Mouse (Mus musculus): ENCODE measurements around the gene Rgs7. TPM values are rescaled to one million over a fixed set of nuclear protein-coding genes. Genes with fewer than 3 reads are reported as not detected.

The Rgs7 gene
- polyA plus RNA-seq, 1 experiment from 2014 or later = 0.27 TPM

- ChIA-PET CTCF (no interaction called here), POLR2A (no interaction called here)
- DNase-seq (ENCODE audit: low read depth, low spot score) (no peak), ATAC-seq (no peak)
- in situ Hi-C loops (cut with MboI; ENCODE audit: low pct_unique_long_range_greater_than_20kb) = no loop called here
- no peak for TF ChIP-seq CTCF (IDR thresholded peaks at IDR 0.05)
- H3K27me3 ChIP-seq = peaks cover 4% of the 10 kb centered on the region
Measured at GRCm38 (mm10) chr1:175073500-175074232, 418.6 kb downstream of the Rgs7 start.

GRCm38 (mm10) chr1:175069758-175070290, 422.5 kb downstream of the Rgs7 start:
- ChIA-PET CTCF (interaction anchor here (1.1 kb wide), 1 partner anchor 17 kb away, joined by 3 read pairs; no protein-coding TSS in a partner anchor), POLR2A (no interaction called here)
- TF ChIP-seq CTCF (IDR thresholded peaks at IDR 0.05) = no peak
- in situ Hi-C loops (cut with MboI; ENCODE audit: low pct_unique_long_range_greater_than_20kb) = no loop called here
- no peaks in the 10 kb centered on the region for H3K27me3 ChIP-seq
- DNase-seq (ENCODE audit: low read depth, low spot score) = no peak
- no peak for ATAC-seq

DNA sequence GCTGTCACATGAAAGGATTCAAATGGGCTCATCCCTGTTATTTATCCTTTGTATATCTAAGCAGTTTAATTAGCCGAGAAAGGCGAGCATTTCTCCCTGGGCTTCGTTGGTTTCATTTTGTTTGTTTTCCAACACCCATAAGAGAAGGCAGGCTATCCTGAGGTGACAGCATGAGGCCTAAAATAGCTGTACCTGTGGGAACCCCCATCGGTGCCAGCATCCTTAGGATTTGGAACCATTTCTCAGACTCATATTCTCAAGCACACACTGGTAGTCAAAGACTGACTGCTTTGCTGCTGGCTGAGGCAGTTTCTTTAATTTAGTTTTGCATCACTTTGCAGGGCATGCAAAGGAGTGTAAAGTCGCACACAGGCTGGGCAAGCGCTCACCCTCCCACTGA, 443.2 kb downstream of the Rgs7 start:
- ChIA-PET POLR2A (no interaction called here), CTCF (interaction anchor here (1.2 kb wide), 1 partner anchor 16 kb away, joined by 3 read pairs; no protein-coding TSS in a partner anchor)
- H3K27me3 ChIP-seq = peaks cover 4% of the 10 kb centered on the region
- in situ Hi-C loops (cut with MboI; ENCODE audit: low pct_unique_long_range_greater_than_20kb) = no loop called here
- DNase-seq (ENCODE audit: low read depth, low spot score) = no peak
- TF ChIP-seq CTCF (IDR thresholded peaks at IDR 0.05) = no peak
- no peak for ATAC-seq

- in situ Hi-C loops (cut with MboI; ENCODE audit: low pct_unique_long_range_greater_than_20kb) = no loop called here
Measured at GRCm38 (mm10) chr1:175041167-175041817, 451.0 kb downstream of the Rgs7 start.

GRCm38 (mm10) chr1:175040038-175040437, 452.3 kb downstream of the Rgs7 start:
- no peaks in the 10 kb centered on the region for H3K27me3 ChIP-seq
- DNase-seq (ENCODE audit: low read depth, low spot score) = no peak
- in situ Hi-C loops (cut with MboI; ENCODE audit: low pct_unique_long_range_greater_than_20kb) = no loop called here
- POLR2A ChIA-PET = no interaction called here
- TF ChIP-seq CTCF (IDR thresholded peaks at IDR 0.05) = no peak
- CTCF ChIA-PET = interaction anchor here (1.3 to 3.3 kb wide), 2 partner anchors 15 to 630 kb away, joined by 3 to 10 read pairs; no protein-coding TSS in a partner anchor
- no peak for ATAC-seq

More at GRCm38 (mm10) chr1:175041167-175041817, 451.0 kb downstream of the Rgs7 start:
- peak; percentile 43 for TF ChIP-seq CTCF (IDR thresholded peaks at IDR 0.05)
- no peak for ATAC-seq
- ChIA-PET POLR2A (no interaction called here), CTCF (interaction anchor here (0.9 to 3.3 kb wide), 4 partner anchors 10 to 629 kb away, joined by 3 to 10 read pairs (median 6); no protein-coding TSS in a partner anchor)
- no peaks in the 10 kb centered on the region for H3K27me3 ChIP-seq
- DNase-seq (ENCODE audit: low read depth, low spot score) = no peak

DNA sequence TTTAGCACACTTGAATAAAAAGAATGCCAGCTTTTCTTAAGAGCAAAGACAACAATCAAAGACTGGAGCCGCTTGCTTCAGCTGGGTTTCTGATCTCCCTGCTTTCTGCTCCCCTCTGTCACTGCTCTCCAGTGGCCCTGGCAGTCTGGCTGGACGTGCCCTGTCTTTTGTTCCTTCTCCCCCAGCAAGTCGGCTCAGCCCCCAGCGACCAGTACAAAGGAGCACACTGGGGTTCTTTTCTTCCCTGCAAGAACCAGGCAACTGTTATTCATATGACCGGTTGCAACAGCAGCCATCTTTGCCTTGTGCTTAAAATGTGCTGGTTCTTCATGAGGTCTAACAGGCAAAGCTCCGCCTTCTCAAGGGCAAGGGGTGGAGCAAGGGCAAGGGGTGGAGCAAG, 452.7 kb downstream of the Rgs7 start:
- no peaks in the 10 kb centered on the region for H3K27me3 ChIP-seq
- ATAC-seq (no peak), DNase-seq (ENCODE audit: low read depth, low spot score) (no peak)
- ChIA-PET CTCF (interaction anchor here (3.3 kb wide), 1 partner anchor 15 kb away, joined by 10 read pairs; no protein-coding TSS in a partner anchor), POLR2A (no interaction called here)
- no peak for TF ChIP-seq CTCF (IDR thresholded peaks at IDR 0.05)
- in situ Hi-C loops (cut with MboI; ENCODE audit: low pct_unique_long_range_greater_than_20kb) = no loop called here

- no peak for TF ChIP-seq CTCF (IDR thresholded peaks at IDR 0.05)
- ChIA-PET CTCF (no interaction called here), POLR2A (no interaction called here)
- in situ Hi-C loops (cut with MboI; ENCODE audit: low pct_unique_long_range_greater_than_20kb) = no loop called here
- no peak for ATAC-seq
- H3K27me3 ChIP-seq = no peaks in the 10 kb centered on the region
- DNase-seq (ENCODE audit: low read depth, low spot score) = no peak
Measured at GRCm38 (mm10) chr1:175035461-175035860, 456.8 kb downstream of the Rgs7 start.

DNA sequence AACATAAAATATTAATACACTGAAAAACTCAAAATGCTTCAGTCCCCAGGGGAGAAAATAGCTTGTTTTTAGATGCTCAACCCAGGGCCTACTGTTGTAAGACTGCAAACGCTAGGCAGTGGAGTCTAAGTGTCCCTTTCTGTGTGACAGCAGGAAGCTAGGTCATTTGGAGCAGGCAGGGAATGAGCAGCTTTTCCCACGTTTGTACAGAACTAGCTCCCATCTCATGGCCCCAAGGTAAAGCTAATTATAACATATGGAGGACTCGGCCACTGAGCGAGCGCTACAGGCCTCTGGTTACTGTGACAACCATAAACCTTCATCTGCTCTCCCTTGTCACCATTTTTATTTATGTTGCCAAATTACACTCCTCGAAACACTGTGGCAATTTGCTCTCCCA, 460.3 kb downstream of the Rgs7 start:
- ATAC-seq = no peak
- H3K27me3 ChIP-seq = no peaks in the 10 kb centered on the region
- CTCF ChIA-PET = no interaction called here

GRCm38 (mm10) chr1:175028716-175029204, 463.5 kb downstream of the Rgs7 start:
- in situ Hi-C loops (cut with MboI; ENCODE audit: low pct_unique_long_range_greater_than_20kb) = no loop called here
- no peaks in the 10 kb centered on the region for H3K27me3 ChIP-seq
- CTCF ChIA-PET = no interaction called here
- POLR2A ChIA-PET = no interaction called here
- TF ChIP-seq CTCF (IDR thresholded peaks at IDR 0.05) = no peak
- DNase-seq (ENCODE audit: low read depth, low spot score) (no peak), ATAC-seq (no peak)

More for the DNA sequence above, 460.3 kb downstream of the Rgs7 start:
- POLR2A ChIA-PET = no interaction called here
- in situ Hi-C loops (cut with MboI; ENCODE audit: low pct_unique_long_range_greater_than_20kb) = no loop called here
- no peak for DNase-seq (ENCODE audit: low read depth, low spot score)
- no peak for TF ChIP-seq CTCF (IDR thresholded peaks at IDR 0.05)

- DNase-seq (ENCODE audit: low read depth, low spot score) (no peak), ATAC-seq (no peak)
- in situ Hi-C loops (cut with MboI; ENCODE audit: low pct_unique_long_range_greater_than_20kb) = no loop called here
- POLR2A ChIA-PET = no interaction called here
- CTCF ChIA-PET = no interaction called here
- TF ChIP-seq CTCF (IDR thresholded peaks at IDR 0.05) = no peak
- no peaks in the 10 kb centered on the region for H3K27me3 ChIP-seq
Measured at GRCm38 (mm10) chr1:175028267-175028666, 464.0 kb downstream of the Rgs7 start.

DNA sequence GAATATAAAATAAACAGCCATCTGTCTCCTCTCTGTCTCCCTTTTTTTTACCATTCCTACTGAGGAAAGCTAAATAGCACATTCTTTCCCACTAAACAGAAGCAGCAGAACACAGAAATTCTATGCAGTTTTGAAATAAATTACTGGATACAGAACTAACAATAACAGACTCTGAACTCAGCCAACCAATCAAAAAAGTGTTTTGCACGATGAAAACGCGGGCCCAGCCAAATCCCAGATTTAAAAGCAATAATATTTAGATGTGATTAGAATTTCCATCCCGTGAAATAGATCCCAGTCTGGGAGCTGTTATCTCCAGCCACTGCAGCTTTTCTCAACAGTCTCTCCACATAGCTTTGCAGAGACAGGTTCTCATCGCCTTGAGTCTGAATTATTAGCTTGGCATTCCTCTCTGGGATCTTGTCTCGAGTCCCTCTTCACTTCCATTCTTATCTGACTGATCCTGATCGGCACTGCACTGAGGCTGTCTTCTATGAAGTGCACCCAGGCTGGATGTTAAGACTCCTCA, 466.5 kb downstream of the Rgs7 start:
- in situ Hi-C loops (cut with MboI; ENCODE audit: low pct_unique_long_range_greater_than_20kb) = no loop called here
- ATAC-seq (no peak), DNase-seq (ENCODE audit: low read depth, low spot score) (no peak)
- CTCF ChIA-PET = no interaction called here
- POLR2A ChIA-PET = no interaction called here
- TF ChIP-seq CTCF (IDR thresholded peaks at IDR 0.05) = no peak
- no peaks in the 10 kb centered on the region for H3K27me3 ChIP-seq
